Mouse (Mus musculus): ENCODE data around the gene March9. TPM values are rescaled to one million over a fixed set of nuclear protein-coding genes. Genes with fewer than 3 reads are reported as not detected.
A peak's percentile ranks its signal among the peaks of the same experiment; 100 is the strongest.
"Not testable (repeated sequence)": the region's sequence is repeated elsewhere in the genome, so short reads cannot be mapped to it uniquely, and the experiment has no call there.

The March9 gene
- total and polyA plus RNA-seq, 2 experiments from 2014 or later: 9.8 to 84.0 TPM

DNA sequence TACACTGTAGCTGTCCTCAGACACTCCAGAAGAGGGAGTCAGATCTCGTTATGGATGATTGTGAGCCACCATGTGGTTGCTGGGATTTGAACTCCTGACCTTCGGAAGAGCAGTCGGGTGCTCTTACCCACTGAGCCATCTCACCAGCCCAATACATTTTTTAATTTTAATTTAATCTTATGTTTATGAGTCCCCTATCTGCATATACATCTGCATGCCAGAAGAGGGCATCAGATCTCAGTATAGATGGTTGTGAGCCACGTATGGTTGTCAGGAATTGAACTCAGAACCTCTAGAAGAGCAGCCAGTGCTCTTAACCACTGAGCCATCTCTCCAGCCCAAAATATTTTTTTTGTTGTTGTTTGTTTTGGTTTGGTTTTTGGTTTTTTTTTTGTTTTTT, 12.3 kb upstream of the March9 start:
- TF ChIP-seq CTCF (IDR thresholded peaks at IDR 0.05): peak; percentile 33; the same call in 1 of the 2 replicates
- not testable (repeated sequence) for H3K4me3 ChIP-seq (ENCODE audit: low read depth, low read length); ATAC-seq (ENCODE audit: low FRiP score); DNase-seq (ENCODE audit: low spot score); H3K9ac ChIP-seq (replicated peaks; ENCODE audit: low read length, poor library complexity, severe bottlenecking); H3K27me3 ChIP-seq (ENCODE audit: insufficient read depth, low read length); H3K4me2 ChIP-seq (ENCODE audit: low read depth, low read length, poor library complexity, severe bottlenecking); H3K27ac ChIP-seq (ENCODE audit: low read depth, low read length); H3K9me3 ChIP-seq (ENCODE audit: low read length); H3K4me1 ChIP-seq (ENCODE audit: insufficient read depth, low read length)
- 84% methylated on average over 4 of the region's 4 CpGs for WGBS
- peaks cover 13% of the 10 kb centered on the region for H3K36me3 ChIP-seq (ENCODE audit: insufficient read depth, low read length)

DNA sequence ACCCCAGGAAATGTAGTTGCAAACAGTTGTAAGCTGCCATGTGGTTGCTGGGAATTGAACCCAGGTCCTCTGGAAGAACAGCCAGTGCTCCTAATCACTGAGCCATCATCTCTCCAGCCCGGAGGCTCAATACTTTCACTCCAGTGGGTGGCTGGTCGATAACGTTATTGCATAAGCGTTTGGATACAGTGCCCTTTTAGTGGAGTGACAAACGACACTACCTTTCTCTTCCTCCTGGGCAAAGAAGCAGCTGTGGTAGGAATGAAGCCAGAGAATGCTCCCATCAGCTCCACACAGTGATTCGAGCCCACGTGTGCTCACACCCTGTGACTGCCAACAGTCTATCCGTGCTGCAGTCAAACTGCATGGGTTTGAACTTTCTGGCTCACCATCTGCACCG, 11.2 kb upstream of the March9 start:
- TF ChIP-seq CTCF (IDR thresholded peaks at IDR 0.05): no peak
- WGBS: 79% methylated on average over 9 of the region's 9 CpGs
- DNase-seq (ENCODE audit: low spot score) (no peak), ATAC-seq (ENCODE audit: low FRiP score) (no peak)
- H3K27ac ChIP-seq (ENCODE audit: low read depth, low read length): peak overlapping the region; percentile 85
- peak overlapping the region; percentile 45 for H3K4me3 ChIP-seq (ENCODE audit: low read depth, low read length)
- peak overlapping the region; percentile 75 for H3K4me2 ChIP-seq (ENCODE audit: low read depth, low read length, poor library complexity, severe bottlenecking)
- H3K36me3 ChIP-seq (ENCODE audit: insufficient read depth, low read length): peaks cover 22% of the 10 kb centered on the region
- peaks cover 8% of the 10 kb centered on the region; the same call in 1 of the 2 replicates for H3K4me1 ChIP-seq (ENCODE audit: insufficient read depth, low read length)
- H3K9me3 ChIP-seq (ENCODE audit: low read length): no peaks in the 10 kb centered on the region
- no peaks in the 10 kb centered on the region for H3K27me3 ChIP-seq (ENCODE audit: insufficient read depth, low read length)
- peak overlapping the region; percentile 59; the same call in 1 of the 2 replicates for H3K9ac ChIP-seq (replicated peaks; ENCODE audit: low read length, poor library complexity, severe bottlenecking)

DNA sequence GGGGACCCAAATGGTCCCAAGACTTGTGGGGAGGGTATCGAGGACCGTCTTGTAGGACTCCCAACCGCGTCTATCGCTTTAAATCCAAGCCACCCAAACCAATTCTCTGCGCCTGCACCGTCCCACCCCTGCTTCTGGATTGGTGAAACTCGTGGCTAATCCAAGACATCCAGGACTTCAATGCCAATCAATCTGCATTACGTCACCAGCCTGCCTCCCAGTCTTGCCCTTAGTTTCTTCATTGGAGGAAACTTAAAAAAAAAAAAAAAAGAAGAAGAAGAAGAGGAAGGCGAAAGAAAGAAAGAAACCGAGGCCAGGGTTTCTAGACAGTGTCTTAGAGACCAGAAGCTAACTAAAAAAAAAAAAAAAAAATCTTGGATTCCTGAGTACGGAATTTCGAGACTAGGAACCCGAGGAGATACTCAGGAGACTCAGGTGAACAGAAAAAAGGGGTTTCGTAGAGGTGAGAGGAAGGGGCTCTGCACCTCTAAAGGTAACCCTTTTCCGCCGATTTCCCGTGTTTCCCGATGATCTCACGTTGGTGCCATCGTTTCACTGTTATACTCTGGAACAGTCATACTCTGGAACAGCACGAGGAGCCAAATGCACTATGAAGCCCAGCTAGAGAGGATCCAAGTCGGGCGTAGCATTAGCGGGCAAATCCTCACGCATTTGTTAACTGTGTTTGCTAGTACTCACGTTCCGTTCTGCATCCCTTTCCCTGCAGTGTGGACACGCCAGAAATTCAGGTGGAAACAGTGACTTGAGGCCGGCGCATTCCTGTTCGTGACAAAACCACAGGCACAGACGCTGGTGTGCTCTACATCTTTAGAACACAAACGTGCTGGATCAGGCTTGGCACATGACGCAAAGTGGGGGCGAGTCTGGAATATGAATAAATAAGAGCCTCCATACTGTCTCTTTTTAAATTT, 10.5 kb upstream of the March9 start, which contains the start of gene Tspan31:
Gene Tspan31 (minus strand): TSS at position 75 of the 932 bp plus-strand sequence.
- no peak for TF ChIP-seq CTCF (IDR thresholded peaks at IDR 0.05)
- H3K27ac ChIP-seq (ENCODE audit: low read depth, low read length): peak within 1 kb of the TSS; percentile 85
- under 1% methylated on average over 36 of the region's 36 CpGs for WGBS
- peak within 1 kb of the TSS; percentile 59 for H3K9ac ChIP-seq (replicated peaks; ENCODE audit: low read length, poor library complexity, severe bottlenecking)
- DNase-seq (ENCODE audit: low spot score) (peak; percentile 99), ATAC-seq (ENCODE audit: low FRiP score) (peak; percentile 91)
- H3K4me2 ChIP-seq (ENCODE audit: low read depth, low read length, poor library complexity, severe bottlenecking): peak within 1 kb of the TSS; percentile 87
- H3K4me1 ChIP-seq (ENCODE audit: insufficient read depth, low read length): peaks cover 4% of the 10 kb centered on the region; the same call in 1 of the 2 replicates
- H3K36me3 ChIP-seq (ENCODE audit: insufficient read depth, low read length): peaks cover 28% of the 10 kb centered on the region
- H3K4me3 ChIP-seq (ENCODE audit: low read depth, low read length): peak within 1 kb of the TSS; percentile 45
- H3K27me3 ChIP-seq (ENCODE audit: insufficient read depth, low read length): no peaks in the 10 kb centered on the region
- no peaks in the 10 kb centered on the region for H3K9me3 ChIP-seq (ENCODE audit: low read length)

DNA sequence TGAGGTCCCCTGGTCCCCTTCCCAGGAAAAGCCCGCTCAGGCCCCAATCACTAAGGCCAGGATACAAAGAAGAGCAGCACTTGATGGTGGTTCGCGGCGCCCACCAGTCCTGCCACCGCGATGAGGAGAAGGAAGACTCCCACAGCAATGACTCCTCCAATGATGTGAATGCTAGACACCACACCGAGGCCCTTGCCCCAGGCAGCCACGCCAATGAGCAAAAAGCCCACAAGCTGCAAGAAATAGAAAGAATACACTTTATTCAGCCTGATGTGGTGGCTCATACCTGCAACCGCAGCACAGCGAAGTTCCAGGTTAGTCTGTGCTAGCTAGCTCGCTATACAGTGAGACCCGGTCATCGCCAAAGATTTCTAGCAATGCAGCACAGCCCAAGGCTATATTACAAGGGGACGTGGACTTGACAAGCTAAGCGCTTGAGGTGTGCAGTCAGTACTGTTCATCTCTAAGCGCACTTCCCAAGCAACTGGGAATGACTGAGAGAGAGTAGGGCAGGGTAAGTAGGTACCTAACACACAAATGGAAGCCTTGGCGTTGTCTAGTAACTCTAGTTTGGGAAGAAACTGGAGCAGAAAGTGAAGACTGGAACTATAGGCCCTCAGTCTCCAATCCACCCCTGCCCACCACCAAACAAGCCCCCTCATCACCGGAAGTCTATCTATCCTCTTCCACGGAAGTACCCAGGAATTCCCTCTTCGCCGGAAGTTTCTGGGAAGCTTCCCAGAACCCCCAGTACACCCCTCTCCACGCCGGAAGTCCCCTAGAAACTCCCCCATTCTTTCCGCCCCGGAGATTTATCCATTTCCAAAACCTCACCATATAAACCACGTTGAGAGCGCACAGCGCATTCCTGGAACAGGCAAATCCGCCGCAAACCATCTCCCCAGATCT, 9.6 kb upstream of the March9 start:
- Histone ChIP-seq H3K36me3 (ENCODE audit: insufficient read depth, low read length) (peaks cover 35% of the 10 kb centered on the region), H3K9me3 (ENCODE audit: low read length) (no peaks in the 10 kb centered on the region), H3K4me2 (ENCODE audit: low read depth, low read length, poor library complexity, severe bottlenecking) (peak overlapping the region; percentile 87), H3K27ac (ENCODE audit: low read depth, low read length) (peak overlapping the region; percentile 77), H3K4me3 (ENCODE audit: low read depth, low read length) (peak overlapping the region; percentile 45), H3K27me3 (ENCODE audit: insufficient read depth, low read length) (no peaks in the 10 kb centered on the region), H3K4me1 (ENCODE audit: insufficient read depth, low read length) (peaks cover 4% of the 10 kb centered on the region; the same call in 1 of the 2 replicates), H3K9ac (replicated peaks; ENCODE audit: low read length, poor library complexity, severe bottlenecking) (peak overlapping the region; percentile 59)
- 6% methylated on average over 30 of the region's 30 CpGs for WGBS
- no peak for TF ChIP-seq CTCF (IDR thresholded peaks at IDR 0.05)
- ATAC-seq (ENCODE audit: low FRiP score): peak; percentile 78
- peak; percentile 89 for DNase-seq (ENCODE audit: low spot score)

DNA sequence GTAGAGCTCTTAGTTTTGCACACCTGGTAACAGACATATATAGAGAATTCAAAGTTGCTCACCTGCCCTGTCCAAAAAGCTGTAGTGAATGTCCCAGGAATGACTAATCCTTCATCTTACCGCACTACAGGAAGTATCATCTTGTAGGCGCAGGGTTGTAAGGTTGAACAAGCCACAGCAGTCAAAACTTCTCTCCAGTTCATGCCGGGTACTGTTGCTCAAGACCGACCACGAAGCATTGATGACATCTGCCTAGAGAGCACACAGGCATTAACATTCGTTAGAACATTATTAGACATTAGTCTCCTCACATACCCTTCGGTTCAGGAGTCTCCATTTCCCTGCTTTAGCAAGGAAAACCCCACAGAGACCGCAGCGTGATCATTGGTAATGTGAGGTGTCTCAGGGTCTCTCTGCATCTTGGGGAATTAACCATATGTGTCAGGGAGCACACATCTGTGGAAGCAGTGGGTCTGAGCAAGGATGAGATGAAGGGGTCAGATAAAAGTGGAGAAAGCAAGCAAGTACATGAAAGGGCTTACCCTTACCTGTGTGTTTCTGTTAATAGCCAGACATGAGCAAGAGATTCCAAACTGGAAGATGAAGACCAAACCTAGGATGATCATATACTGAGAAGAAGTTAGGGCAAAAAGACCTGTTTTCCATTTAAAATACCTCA, 8.5 kb upstream of the March9 start:
- H3K4me1 ChIP-seq (ENCODE audit: insufficient read depth, low read length): peaks cover 4% of the 10 kb centered on the region; the same call in 1 of the 2 replicates
- H3K27ac ChIP-seq (ENCODE audit: low read depth, low read length): 0 out of 2 replicates have a peak overlapping the region, but pooled peaks have one; percentile 77
- DNase-seq (ENCODE audit: low spot score) (no peak), ATAC-seq (ENCODE audit: low FRiP score) (no peak)
- H3K9ac ChIP-seq (replicated peaks; ENCODE audit: low read length, poor library complexity, severe bottlenecking): no peak overlapping the region
- H3K4me3 ChIP-seq (ENCODE audit: low read depth, low read length): 0 out of 2 replicates have a peak overlapping the region, but pooled peaks have one; percentile 45
- H3K36me3 ChIP-seq (ENCODE audit: insufficient read depth, low read length): peaks cover 35% of the 10 kb centered on the region
- H3K4me2 ChIP-seq (ENCODE audit: low read depth, low read length, poor library complexity, severe bottlenecking): peak overlapping the region; percentile 87
- TF ChIP-seq CTCF (IDR thresholded peaks at IDR 0.05): no peak
- 82% methylated on average over 9 of the region's 9 CpGs for WGBS
- no peaks in the 10 kb centered on the region for H3K9me3 ChIP-seq (ENCODE audit: low read length)
- H3K27me3 ChIP-seq (ENCODE audit: insufficient read depth, low read length): no peaks in the 10 kb centered on the region

Measured in midbrain, postnatal 0 days (tissue).